Mouse (Mus musculus) gastrocnemius, adult 8-10 months (tissue): Measurements from ENCODE around the gene Smarcd3. TPM values are rescaled to one million over a fixed set of nuclear protein-coding genes. Genes with fewer than 3 reads are reported as not detected.
A peak's percentile ranks its signal among the peaks of the same experiment; 100 is the strongest.

Source experiments
- DNase-seq, 2 experiments: peaks; one replicate each; pipeline ENCODE4 v3.0.0; 2022; ENCODE audit warnings: low spot score in 2 of 2
- total RNA-seq, 4 experiments: library from RNA; stranded (reverse); gene quantifications; 2 replicates each; pipeline ENCODE4 v1.2.4; 2022

The Smarcd3 gene
- 100 to 1,000 TPM; 207 to 267 (median 221) TPM for total RNA-seq

GRCm38 (mm10) chr5:24623986-24624821 lies at the start of gene Smarcd3:
Smarcd3 (minus strand) TSS chr5:24624411.
- no peak for DNase-seq

DNA sequence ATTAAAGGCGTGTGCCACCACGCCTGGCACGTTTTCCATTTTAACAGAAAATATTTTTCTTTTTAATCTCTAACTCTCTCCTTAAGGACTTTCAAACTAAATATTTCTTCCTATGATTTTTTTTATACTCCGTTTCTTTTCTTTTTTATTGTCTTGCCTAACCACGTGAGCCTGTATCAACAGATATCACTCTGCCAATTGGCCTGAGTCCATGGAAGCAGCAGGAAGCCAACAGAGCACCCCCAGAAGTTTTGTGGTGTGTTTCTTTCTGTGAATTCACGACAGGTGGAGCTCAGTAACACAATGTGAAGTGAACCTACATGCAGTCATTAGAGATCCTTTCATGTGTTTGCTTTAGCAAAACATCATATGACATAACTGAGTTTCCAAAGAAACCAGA lies 37.2 kb upstream of the Smarcd3 start:
- no peak for DNase-seq

- DNase-seq, result no peak
These were observed 35.7 kb upstream of the Smarcd3 start for GRCm38 (mm10) chr5:24659708-24660423.

- DNase-seq, result no peak
These were observed 32.9 kb upstream of the Smarcd3 start for GRCm38 (mm10) chr5:24657113-24657512.

GRCm38 (mm10) chr5:24654491-24654890 lies 30.3 kb upstream of the Smarcd3 start:
- DNase-seq, result no peak

GRCm38 (mm10) chr5:24652780-24653179 lies 28.6 kb upstream of the Smarcd3 start:
- DNase-seq, result no peak

DNA sequence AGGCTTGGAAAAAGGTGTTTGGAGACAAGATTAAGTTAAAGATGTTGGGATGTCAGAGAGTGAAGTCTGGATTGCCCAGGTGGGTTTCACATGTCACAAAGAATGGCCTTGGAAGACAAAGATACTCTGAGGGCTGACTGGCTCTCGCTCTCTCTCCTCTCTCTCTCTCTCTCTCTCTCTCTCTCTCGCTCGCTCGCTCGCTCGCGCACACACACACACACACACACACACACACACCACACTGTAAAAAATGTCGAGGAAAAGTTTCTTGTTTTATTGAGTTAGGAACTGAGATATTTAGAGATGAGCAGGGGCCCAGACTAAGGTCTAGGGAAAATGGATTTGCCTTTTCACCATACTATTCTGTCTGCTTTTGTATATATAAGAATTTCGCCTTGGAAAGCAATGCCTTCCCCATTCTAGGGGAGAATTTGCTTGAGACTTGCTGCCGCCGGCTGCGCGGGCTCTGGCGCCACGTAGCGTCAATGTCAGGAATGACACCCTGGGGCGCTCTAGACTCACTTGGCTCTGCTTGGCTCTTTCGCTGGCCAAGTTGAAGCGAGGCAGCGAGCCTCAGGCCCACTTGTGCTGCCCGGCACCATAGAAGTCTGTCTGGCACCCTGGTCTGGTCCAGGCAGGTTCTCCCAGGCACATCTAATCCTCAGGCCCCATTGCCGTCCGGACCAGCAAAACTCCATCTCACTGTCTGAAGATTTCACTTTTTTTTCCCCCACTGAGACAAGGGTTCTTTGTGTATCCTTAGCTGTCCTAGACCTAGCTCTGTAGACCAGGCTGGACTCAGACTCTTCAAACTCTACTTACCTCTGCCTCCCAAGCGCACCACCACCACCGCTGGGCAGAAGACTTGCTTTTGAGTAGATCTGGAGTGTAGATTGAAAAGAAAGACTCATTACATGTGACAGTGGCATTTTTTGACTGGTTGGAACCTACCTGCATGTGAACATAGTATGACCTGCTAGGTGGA lies 27.8 kb upstream of the Smarcd3 start:
- peak; percentile 63 to 76 for DNase-seq

GRCm38 (mm10) chr5:24651356-24651755 lies 27.1 kb upstream of the Smarcd3 start:
- no peak for DNase-seq

GRCm38 (mm10) chr5:24649701-24650100 lies 25.5 kb upstream of the Smarcd3 start:
- DNase-seq, result no peak

DNA sequence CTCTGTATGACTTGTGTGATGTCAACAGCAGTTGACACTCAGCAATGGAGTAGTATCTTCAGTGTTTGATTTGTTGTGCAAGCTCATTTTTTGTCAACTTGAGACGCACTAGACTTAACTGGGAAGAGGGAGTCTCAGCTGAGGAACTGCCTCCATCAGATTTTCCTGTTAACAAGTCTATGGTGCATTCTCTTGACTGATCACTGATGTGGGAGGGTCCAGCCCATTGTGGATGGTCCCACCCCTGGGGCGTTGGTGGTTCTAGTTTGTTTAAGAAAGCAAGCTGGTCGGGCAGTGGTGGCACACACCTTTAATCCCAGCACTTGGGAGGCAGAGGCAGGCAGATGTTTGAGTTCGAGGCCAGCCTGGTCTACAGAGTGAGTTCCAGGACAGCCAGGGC lies 25.0 kb upstream of the Smarcd3 start:
- no peak for DNase-seq

- DNase-seq, result no peak
These were observed 21.2 kb upstream of the Smarcd3 start for GRCm38 (mm10) chr5:24645454-24645853.

GRCm38 (mm10) chr5:24639081-24639480 lies 14.9 kb upstream of the Smarcd3 start:
- DNase-seq, result no peak

- no peak for DNase-seq
These were observed 13.9 kb upstream of the Smarcd3 start for GRCm38 (mm10) chr5:24638131-24638530.

- DNase-seq, result no peak
These were observed 12.8 kb upstream of the Smarcd3 start for GRCm38 (mm10) chr5:24636987-24637386.

- no peak for DNase-seq
These were observed 11.4 kb upstream of the Smarcd3 start for GRCm38 (mm10) chr5:24635526-24636141.

DNA sequence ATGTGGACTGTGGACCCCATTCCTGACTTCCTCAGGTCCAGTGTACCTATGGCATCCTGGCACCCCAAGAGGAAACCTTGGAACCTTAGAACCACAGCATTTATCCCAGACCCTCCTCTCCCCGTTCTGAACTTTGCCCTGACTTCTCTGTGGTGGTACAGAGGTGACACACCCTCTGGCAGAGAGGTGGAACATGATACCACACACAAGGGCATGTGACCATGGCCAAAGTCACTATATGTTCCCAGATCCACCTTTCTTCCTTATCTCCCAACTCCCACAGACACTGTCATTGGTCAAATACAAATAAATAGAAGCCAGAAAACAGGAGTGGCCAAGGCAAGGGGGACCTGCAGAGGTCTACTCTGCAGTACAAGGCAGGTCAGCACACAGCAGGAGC lies 10.9 kb upstream of the Smarcd3 start:
- DNase-seq, result no peak

DNA sequence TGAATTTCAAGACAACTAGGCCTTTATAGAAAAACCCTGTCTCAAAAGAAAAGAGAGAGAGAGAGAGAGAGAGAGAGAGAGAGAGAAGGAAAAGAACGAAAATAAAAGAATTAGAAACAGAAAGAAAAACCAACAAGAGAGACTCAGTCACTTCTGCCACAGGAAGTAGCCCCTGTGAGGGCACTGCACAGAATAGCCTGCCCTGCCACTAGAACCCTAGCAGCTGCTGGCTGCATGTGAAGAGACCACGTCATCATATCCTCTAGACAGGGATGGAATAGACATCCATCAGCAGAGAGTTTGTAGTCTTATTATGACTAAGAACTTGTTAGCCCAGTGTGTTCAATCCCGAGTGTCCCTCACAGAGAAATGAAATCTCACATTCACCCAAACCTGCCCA lies 5.5 kb upstream of the Smarcd3 start:
- DNase-seq, result no peak

- DNase-seq, result no peak
These were observed 560 bp upstream of the Smarcd3 start for GRCm38 (mm10) chr5:24624822-24625120.

GRCm38 (mm10) chr5:24623041-24623985 lies 898 bp downstream of the Smarcd3 start:
- no peak for DNase-seq

DNA sequence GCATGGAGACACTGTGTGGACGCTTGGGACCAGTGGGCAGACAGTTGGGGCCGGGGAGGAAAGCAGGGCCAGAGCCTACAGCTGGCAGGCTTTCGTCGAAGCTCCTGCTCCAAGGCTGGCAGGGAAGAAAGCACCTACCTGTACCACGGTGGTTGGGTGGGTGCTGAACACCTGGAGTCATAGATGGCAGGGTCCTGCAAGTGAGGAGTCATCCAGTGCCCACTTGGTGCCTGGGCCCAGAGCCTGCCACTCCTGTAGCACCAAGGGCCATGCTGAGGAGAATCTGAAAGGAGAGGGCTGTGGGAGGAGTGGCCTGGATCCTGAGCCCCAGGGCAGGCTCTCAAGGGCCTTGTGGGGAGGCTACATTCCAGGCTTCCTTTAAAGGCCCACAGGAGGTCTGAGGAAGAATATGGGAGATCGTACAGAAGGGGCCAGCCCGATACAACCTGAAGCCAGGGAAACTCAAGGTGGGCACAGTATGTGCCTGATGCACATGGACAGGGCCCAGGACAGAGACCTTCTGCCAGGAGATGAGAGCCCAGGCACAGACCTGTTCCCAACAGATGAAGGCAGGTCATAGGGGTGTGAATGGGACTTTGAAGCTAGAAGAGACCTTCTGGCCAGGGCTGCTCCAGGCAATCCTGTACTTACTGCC lies 1.7 kb downstream of the Smarcd3 start:
- no peak for DNase-seq
